Comparison of ENCODE assay signal across 9 mouse cellular contexts in the genomic region with DNA sequence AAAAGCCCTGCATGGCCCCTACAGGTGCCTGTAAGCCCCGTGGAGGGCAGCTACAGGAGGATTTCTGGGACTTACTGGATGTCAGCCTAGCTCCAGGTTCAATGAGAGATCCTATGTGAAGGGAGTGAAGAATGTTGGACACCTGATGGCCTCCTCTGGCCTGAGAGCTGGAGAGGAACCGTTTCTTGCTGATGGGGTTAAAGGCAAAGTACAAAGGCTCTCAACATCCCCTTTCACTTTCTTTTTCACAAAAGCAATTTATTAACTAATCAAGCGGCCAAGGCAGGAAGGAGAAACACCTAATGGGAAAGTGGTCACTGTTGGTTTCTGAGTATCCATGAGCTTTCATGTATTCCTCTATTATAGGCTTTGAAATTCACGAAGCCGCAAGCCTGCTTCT. TPM values are rescaled to one million over a fixed set of nuclear protein-coding genes. Genes with fewer than 3 reads are reported as not detected.
DNase-seq lines count a peak whose midpoint lies in the region; ATAC-seq and TF ChIP-seq lines count a peak whose summit lies in the region.
"Had no signal": no experiment of that assay in that cellular context is flagged by ENCODE, and none has a peak within 500 bp of the region (broad histone marks: within the 10 kb centered on the region; RNA-seq: fewer than 3 reads in every experiment).

No protein-coding gene starts in this region.

- H3K4me1 ChIP-seq in kidney, embryonic 14.5 days (ENCODE audit: control insufficient read depth, insufficient read depth, low read length) = 0 out of 2 replicates have a peak, but pooled peaks cover 3% of the 10 kb centered on the region
- peaks cover 19% of the 10 kb centered on the region for H3K4me1 ChIP-seq in embryonic facial prominence, embryonic 13.5 days
- H3K4me1 ChIP-seq in intestine, embryonic 16.5 days (ENCODE audit: control insufficient read depth, insufficient read depth, low read length) = peaks cover 8% of the 10 kb centered on the region
- no peaks in the 10 kb centered on the region for H3K4me1 ChIP-seq in midbrain, postnatal 0 days (ENCODE audit: insufficient read depth, low read length)

- 42% methylated on average over 5 of the region's 5 CpGs for WGBS in kidney, embryonic 14.5 days
- WGBS in embryonic facial prominence, embryonic 13.5 days = 41% methylated on average over 5 of the region's 5 CpGs
- 43% methylated on average over 5 of the region's 5 CpGs for WGBS in intestine, embryonic 16.5 days
- WGBS in midbrain, postnatal 0 days = 52% methylated on average over 5 of the region's 5 CpGs

- H3K27me3 ChIP-seq in kidney, embryonic 14.5 days (ENCODE audit: control insufficient read depth, insufficient read depth, low read length) = peaks cover 13% of the 10 kb centered on the region
- peaks cover 44% of the 10 kb centered on the region for H3K27me3 ChIP-seq in embryonic facial prominence, embryonic 13.5 days
- H3K27me3 ChIP-seq in intestine, embryonic 16.5 days (replicated peaks; ENCODE audit: control insufficient read depth, insufficient read depth, low read length) = peaks cover 2% of the 10 kb centered on the region; the same call in 1 of the 2 replicates
- H3K27me3 ChIP-seq in midbrain, postnatal 0 days (ENCODE audit: insufficient read depth, low read length) = 0 out of 2 replicates have a peak, but pooled peaks cover 6% of the 10 kb centered on the region

- no peak overlapping the region; the same call in 1 of the 2 replicates for H3K9ac ChIP-seq in kidney, embryonic 14.5 days (ENCODE audit: low read depth, low read length)
- H3K9ac ChIP-seq in embryonic facial prominence, embryonic 13.5 days = peak overlapping the region; percentile 72; the same call in 1 of the 2 replicates
- no peak overlapping the region for H3K9ac ChIP-seq in intestine, embryonic 16.5 days (ENCODE audit: low read depth, low read length)
- H3K9ac ChIP-seq in midbrain, postnatal 0 days (replicated peaks; ENCODE audit: low read length, poor library complexity, severe bottlenecking) = peak overlapping the region; percentile 33; the same call in 1 of the 2 replicates

- H3K4me3 ChIP-seq in kidney, embryonic 14.5 days (ENCODE audit: low read length) = peak overlapping the region; percentile 54
- H3K4me3 ChIP-seq in embryonic facial prominence, embryonic 13.5 days = peak overlapping the region; percentile 56
- H3K4me3 ChIP-seq in intestine, embryonic 16.5 days (ENCODE audit: low read length) = peak overlapping the region; percentile 57
- peak overlapping the region; percentile 62 for H3K4me3 ChIP-seq in midbrain, postnatal 0 days (ENCODE audit: low read depth, low read length)

- no peaks in the 10 kb centered on the region for H3K36me3 ChIP-seq in kidney, embryonic 14.5 days (ENCODE audit: control insufficient read depth, insufficient read depth, low read length)
- no peaks in the 10 kb centered on the region for H3K36me3 ChIP-seq in embryonic facial prominence, embryonic 13.5 days
- H3K36me3 ChIP-seq in intestine, embryonic 16.5 days (ENCODE audit: control insufficient read depth, insufficient read depth, low read length) = no peaks in the 10 kb centered on the region
- no peaks in the 10 kb centered on the region for H3K36me3 ChIP-seq in midbrain, postnatal 0 days (ENCODE audit: insufficient read depth, low read length)
- H3K36me3 ChIP-seq: G1E had no signal

- no peak for DNase-seq in kidney, postnatal 14 days
- DNase-seq in midbrain, postnatal 0 days (ENCODE audit: low spot score) = no peak
- no peak for DNase-seq in adipocyte (ENCODE audit: low spot score)
- DNase-seq in gastrocnemius, adult 18-20 months (ENCODE audit: low spot score) = no peak
- no peak for DNase-seq in urinary bladder, postnatal 36 days (ENCODE audit: low spot score in 2 of 2)

- no peak for TF ChIP-seq CTCF in midbrain, postnatal 0 days (IDR thresholded peaks at IDR 0.05)

- no peak overlapping the region for H3K27ac ChIP-seq in kidney, embryonic 14.5 days (ENCODE audit: low read depth, low read length)
- H3K27ac ChIP-seq in embryonic facial prominence, embryonic 13.5 days = no peak overlapping the region
- H3K27ac ChIP-seq in intestine, embryonic 16.5 days (ENCODE audit: low read length) = no peak overlapping the region
- no peak overlapping the region for H3K27ac ChIP-seq in midbrain, postnatal 0 days (ENCODE audit: low read depth, low read length)

- H3K4me2 ChIP-seq in kidney, embryonic 14.5 days (replicated peaks; ENCODE audit: low read depth, low read length) = peak overlapping the region; percentile 95
- H3K4me2 ChIP-seq in embryonic facial prominence, embryonic 13.5 days = peak overlapping the region; percentile 99
- H3K4me2 ChIP-seq in intestine, embryonic 16.5 days (ENCODE audit: low read depth, low read length) = peak overlapping the region; percentile 99
- H3K4me2 ChIP-seq in midbrain, postnatal 0 days (ENCODE audit: low read depth, low read length, poor library complexity, severe bottlenecking) = peak overlapping the region; percentile 100

- ATAC-seq in kidney, embryonic 14.5 days (ENCODE audit: low FRiP score, low TSS enrichment) = no peak
- ATAC-seq in embryonic facial prominence, embryonic 13.5 days (ENCODE audit: insufficient number of reproducible peaks, insufficient read depth, low FRiP score, low TSS enrichment, low read depth) = no peak
- peak; percentile 71 for ATAC-seq in intestine, embryonic 16.5 days
- no peak for ATAC-seq in midbrain, postnatal 0 days (ENCODE audit: low FRiP score)

- no peaks in the 10 kb centered on the region for H3K9me3 ChIP-seq in kidney, embryonic 14.5 days (ENCODE audit: control insufficient read depth, low read length)
- H3K9me3 ChIP-seq in embryonic facial prominence, embryonic 13.5 days = no peaks in the 10 kb centered on the region
- no peaks in the 10 kb centered on the region for H3K9me3 ChIP-seq in intestine, embryonic 16.5 days (ENCODE audit: control insufficient read depth, low read length)
- H3K9me3 ChIP-seq in midbrain, postnatal 0 days (ENCODE audit: low read length) = no peaks in the 10 kb centered on the region
- H3K9me3 ChIP-seq: G1E had no signal

RNA-seq across cellular contexts. Expression of a gene that starts 1.0 kb away (rescaled TPM):
- 0.19 and 0.31 TPM in 2 replicates for polyA plus RNA-seq in kidney, embryonic 14.5 days (2014; fragmentation: Nextera tagmentation; extraction: Ambion mirVana)
- polyA plus RNA-seq in embryonic facial prominence, embryonic 13.5 days (2015; fragmentation: Nextera tagmentation; extraction: Ambion mirVana) = 0.86 and 1.3 TPM in 2 replicates
- polyA plus RNA-seq in intestine, embryonic 16.5 days (2015; fragmentation: Nextera tagmentation; extraction: Ambion mirVana) = 0.15 and 0.20 TPM in 2 replicates
- 1.1 and 2.2 TPM in 2 replicates for total RNA-seq in midbrain, postnatal 0 days (2014; rRNA removed)
- polyA plus RNA-seq in midbrain, postnatal 0 days (2015; fragmentation: Nextera tagmentation; extraction: Ambion mirVana) = 0.32 and 0.33 TPM in 2 replicates
- total RNA-seq in gastrocnemius, adult 18-20 months (2021) = under 1 TPM; 0.07 to 0.14 TPM
- polyA plus RNA-seq: G1E had no signal

Comparison
In these comparisons a context has a peak if more than half of its experiments do, and no peak if none do; other contexts are left out.
1. H3K9ac ChIP-seq: peak in embryonic facial prominence, embryonic 13.5 days (single experiment) and midbrain, postnatal 0 days (single experiment); none in kidney, embryonic 14.5 days (single experiment) and intestine, embryonic 16.5 days (single experiment).
2. Peak in every context shown above with its lines, with median percentiles within 50 percentile points of each other: H3K4me2 ChIP-seq and H3K4me3 ChIP-seq.